Mouse (Mus musculus): ENCODE results near the gene Ddost.

Ddost gene

GRCm38 (mm10) chr4:138337341-138337740, 32.8 kb downstream of the Ddost start:
- DNase-seq (ENCODE audit: low spot score in 2 of 2) = no peak

- peak in 1 of 2 experiments; percentile 18 for DNase-seq (ENCODE audit: low spot score in 2 of 2)
These were observed 35.4 kb downstream of the Ddost start for GRCm38 (mm10) chr4:138339963-138340362.

GRCm38 (mm10) chr4:138341393-138341792, 36.9 kb downstream of the Ddost start:
- DNase-seq (ENCODE audit: low spot score in 2 of 2) = no peak

DNA sequence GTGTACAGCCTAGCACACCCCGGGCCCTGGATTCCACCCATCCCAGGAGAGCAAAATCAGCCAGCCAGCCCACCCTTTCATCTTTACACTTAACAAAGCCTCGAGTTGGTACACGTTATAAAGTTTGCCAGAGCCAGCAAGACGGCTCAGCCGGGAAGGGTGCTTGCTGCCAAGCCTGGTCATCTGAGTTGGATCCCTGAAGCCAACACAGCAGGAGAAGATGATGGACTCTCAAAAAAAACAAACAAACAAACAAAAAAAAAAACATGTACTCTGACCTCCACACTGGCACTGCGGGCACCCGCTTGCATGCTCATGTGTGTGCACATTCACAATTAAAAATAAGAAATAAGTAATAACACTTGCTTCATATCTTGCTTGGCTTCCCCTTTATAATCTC, 37.5 kb downstream of the Ddost start:
- DNase-seq (ENCODE audit: low spot score in 2 of 2) = no peak

DNA sequence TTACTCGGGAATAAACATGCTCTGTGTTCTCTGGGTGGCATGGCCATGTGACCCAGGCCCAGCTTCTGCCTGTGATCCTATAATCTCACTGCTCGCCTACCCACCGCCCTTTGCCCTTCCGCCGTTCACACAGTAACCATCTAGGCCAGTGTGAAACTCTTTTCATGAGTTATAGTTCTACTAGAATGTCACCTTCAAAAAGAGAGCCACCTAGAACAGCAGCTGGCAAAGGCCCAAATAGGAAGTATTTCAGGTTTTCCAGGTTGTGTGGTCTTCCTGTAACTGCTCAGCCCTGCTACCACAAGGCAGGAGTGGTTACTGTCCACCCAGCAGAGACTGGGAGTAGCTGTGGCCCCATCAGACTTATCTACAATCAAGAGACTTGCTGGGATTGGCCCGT, 38.2 kb downstream of the Ddost start:
- DNase-seq (ENCODE audit: low spot score in 2 of 2) = no peak

DNA sequence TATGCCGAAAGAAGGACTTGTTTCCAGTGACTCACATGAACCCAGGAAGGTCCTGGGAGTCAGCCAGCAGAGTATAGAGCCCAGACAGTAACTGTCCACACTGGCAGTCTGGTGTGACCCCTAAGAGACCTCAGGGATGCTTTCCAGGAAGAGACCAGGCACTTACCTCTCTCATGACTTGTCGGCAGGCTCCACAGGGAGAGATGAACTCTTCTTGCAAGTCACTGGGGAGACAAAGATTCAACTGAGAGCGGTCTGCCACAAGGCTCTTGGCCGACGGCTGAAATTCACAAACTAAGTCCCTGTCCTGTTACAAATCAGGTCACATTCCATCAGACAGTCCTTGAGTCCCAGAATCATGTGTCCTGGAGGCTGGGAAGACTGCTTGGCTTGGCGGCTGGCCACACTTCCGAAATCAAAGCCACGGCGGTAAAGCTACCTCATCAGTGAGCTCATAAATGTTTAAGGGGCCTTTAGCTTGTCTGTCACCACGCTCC, 38.9 kb downstream of the Ddost start:
- no peak for DNase-seq (ENCODE audit: low spot score in 2 of 2)

DNA sequence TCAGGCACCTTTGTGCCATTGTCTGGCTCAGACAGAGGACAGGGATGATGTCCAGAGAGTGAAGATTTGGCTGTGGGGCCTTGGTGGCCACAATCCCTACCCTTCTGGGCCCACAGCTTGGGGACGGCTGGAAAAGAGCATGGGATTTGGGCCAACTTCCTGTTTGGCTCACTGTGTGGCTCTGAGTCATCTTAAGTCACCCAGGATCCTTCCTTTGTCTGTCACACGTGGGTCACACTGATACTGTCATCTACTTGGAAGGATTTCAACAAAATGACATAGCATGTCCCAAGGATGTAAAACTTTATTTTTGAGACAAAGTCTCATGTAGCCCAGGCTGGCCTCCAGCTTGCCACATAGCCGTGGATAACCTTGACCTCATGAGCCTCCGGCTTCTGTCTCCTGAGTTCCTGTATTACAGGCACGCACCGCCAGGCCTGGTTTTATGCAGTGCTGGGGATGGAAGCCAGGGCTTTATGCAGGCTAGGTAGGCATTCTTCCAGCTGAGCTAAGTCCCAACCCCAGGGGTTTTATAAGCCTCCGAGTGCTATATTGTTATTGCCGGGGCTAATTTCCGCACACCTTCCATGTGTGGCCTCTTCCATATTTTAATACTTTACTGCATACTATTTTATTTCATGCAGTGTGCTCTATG, 40.5 kb downstream of the Ddost start:
- DNase-seq (ENCODE audit: low spot score in 2 of 2) = no peak

- DNase-seq (ENCODE audit: low spot score in 2 of 2) = no peak
These were observed 42.8 kb downstream of the Ddost start for GRCm38 (mm10) chr4:138347280-138347679.

DNA sequence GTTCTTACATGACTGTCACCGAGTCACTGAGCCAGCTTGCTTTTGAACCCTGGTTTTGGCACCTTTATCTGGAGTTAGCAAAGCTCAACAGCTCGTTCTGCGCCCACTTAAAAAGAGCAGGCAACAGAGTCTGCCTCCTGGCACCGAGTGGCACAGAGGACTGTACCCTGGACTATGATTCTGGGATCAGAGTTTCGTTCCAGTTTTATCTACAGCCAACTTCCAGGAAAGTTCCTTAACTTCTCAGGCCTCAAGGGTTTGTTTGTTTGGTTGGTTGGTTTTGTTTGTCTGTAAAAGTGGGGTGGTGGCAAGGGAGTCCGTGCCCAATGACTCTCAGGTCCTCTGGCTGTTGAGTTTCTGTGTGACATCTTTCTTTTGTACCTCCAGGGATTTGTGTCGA, 44.2 kb downstream of the Ddost start:
- DNase-seq (ENCODE audit: low spot score in 2 of 2) = no peak

- no peak for DNase-seq (ENCODE audit: low spot score in 2 of 2)
These were observed 47.3 kb downstream of the Ddost start for GRCm38 (mm10) chr4:138351821-138352220.

- DNase-seq (ENCODE audit: low spot score in 2 of 2) = no peak
These were observed 48.2 kb downstream of the Ddost start for GRCm38 (mm10) chr4:138352692-138353091.

DNA sequence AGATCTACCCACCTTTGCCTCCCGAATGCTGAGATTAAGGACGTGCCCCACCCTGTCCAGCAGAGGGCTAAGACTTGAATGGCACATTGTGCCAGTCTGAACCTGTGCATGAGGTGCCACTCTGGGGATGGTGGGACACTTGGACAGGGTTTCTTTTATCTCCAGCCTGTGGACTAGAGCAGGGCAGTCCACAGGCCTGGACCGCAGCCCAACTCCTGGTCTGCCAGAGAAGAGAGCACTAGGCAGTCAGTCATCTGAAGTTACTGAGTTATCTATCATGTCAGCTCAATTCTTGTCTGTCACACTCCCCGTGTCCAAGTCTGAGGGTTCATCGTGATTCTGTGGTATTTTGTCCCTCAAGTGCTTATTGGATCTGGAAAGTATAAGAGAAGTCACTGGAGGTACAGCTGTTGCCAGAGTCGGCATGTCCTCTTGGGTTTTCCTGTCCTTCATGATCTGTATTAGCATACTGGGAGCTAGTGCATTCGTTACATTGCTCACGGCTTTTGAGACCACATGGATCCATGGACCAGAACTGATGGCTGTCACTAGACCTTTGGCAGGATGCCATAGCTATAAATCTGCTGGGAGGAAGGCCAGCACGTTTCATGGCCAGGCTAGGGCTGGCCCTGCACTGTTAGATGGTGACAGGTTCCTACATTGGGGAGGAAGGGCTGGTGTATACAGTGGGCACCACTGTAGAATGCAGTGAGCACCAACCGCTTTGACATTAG, 49.1 kb downstream of the Ddost start:
- no peak for DNase-seq (ENCODE audit: low spot score in 2 of 2)

GRCm38 (mm10) chr4:138355496-138355895, 51.0 kb downstream of the Ddost start:
- no peak for DNase-seq (ENCODE audit: low spot score in 2 of 2)

- no peak for DNase-seq (ENCODE audit: low spot score in 2 of 2)
These were observed 51.6 kb downstream of the Ddost start for GRCm38 (mm10) chr4:138356141-138356540.

GRCm38 (mm10) chr4:138356551-138356950, 52.0 kb downstream of the Ddost start:
- DNase-seq (ENCODE audit: low spot score in 2 of 2) = no peak

- DNase-seq (ENCODE audit: low spot score in 2 of 2) = no peak
These were observed 53.6 kb downstream of the Ddost start for GRCm38 (mm10) chr4:138358176-138358575.

DNA sequence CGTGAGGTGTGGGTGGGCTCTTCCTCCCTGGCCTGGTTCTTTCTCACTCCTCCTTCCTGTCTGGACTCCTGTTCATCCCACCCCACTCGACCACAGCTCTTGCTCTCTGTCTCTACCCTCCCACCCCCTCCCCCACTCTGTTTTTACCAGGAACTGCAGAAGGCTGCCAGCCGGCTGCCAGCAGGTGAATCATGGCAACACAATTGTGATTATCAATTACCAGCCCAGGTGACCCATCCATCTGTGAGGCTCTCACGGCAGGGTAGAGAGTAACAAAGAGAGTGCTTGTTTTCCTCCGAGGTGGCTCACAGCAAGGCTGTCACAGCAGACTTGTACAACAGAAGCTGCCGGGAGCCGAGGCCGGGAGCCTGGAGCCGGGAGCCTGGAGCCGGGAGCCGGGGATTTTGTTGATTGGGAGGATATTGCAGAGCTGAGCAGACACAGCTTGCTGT, 56.9 kb downstream of the Ddost start:
- no peak for DNase-seq (ENCODE audit: low spot score in 2 of 2)

All from natural killer cell, adult 2 months (primary cell).